Mouse (Mus musculus): ENCODE data around the gene Ppp1r27. TPM values are rescaled to one million over a fixed set of nuclear protein-coding genes. Genes with fewer than 3 reads are reported as not detected.

The Ppp1r27 gene
- polyA plus RNA-seq, 1 experiment from 2014 or later, result 0.50 TPM

GRCm38 (mm10) chr11:120580871-120581331 lies 30.0 kb upstream of the Ppp1r27 start:
- ATAC-seq (replicated peaks; ENCODE audit: insufficient number of reproducible peaks, insufficient read depth, low FRiP score, low read depth), result peak; percentile 66
- Histone ChIP-seq H3K4me3 (peak overlapping the region; percentile 71), H3K4me1 (replicated peaks) (peaks cover 26% of the 10 kb centered on the region), H3K9me3 (replicated peaks) (no peaks in the 10 kb centered on the region), H3K36me3 (peaks cover 41% of the 10 kb centered on the region), H3K4me2 (peak overlapping the region; percentile 93), H3K27ac (peak overlapping the region; percentile 91), H3K27me3 (no peaks in the 10 kb centered on the region), H3K9ac (peak overlapping the region; percentile 89)
- WGBS, result under 1% methylated on average over 43 of the region's 44 CpGs

GRCm38 (mm10) chr11:120580190-120580589 lies 29.3 kb upstream of the Ppp1r27 start:
- ATAC-seq (replicated peaks; ENCODE audit: insufficient number of reproducible peaks, insufficient read depth, low FRiP score, low read depth), result no peak
- Histone ChIP-seq H3K4me1 (replicated peaks) (peaks cover 26% of the 10 kb centered on the region), H3K36me3 (peaks cover 34% of the 10 kb centered on the region), H3K4me3 (peak overlapping the region; percentile 71), H3K9me3 (replicated peaks) (no peaks in the 10 kb centered on the region), H3K27ac (peak overlapping the region; percentile 91), H3K4me2 (peak overlapping the region; percentile 93), H3K27me3 (no peaks in the 10 kb centered on the region), H3K9ac (peak overlapping the region; percentile 89)
- WGBS, result 52% methylated on average over 7 of the region's 7 CpGs

GRCm38 (mm10) chr11:120579316-120580107 lies 28.6 kb upstream of the Ppp1r27 start:
- Histone ChIP-seq H3K4me1 (replicated peaks) (peaks cover 29% of the 10 kb centered on the region), H3K36me3 (peaks cover 30% of the 10 kb centered on the region), H3K27me3 (no peaks in the 10 kb centered on the region), H3K4me2 (peak overlapping the region; percentile 93), H3K27ac (peak overlapping the region; percentile 91; the same call in 1 of the 2 replicates), H3K9me3 (replicated peaks) (no peaks in the 10 kb centered on the region), H3K4me3 (peak overlapping the region; percentile 71), H3K9ac (peak overlapping the region; percentile 89; the same call in 1 of the 2 replicates)
- no peak for ATAC-seq (replicated peaks; ENCODE audit: insufficient number of reproducible peaks, insufficient read depth, low FRiP score, low read depth)
- 42% methylated on average over 15 of the region's 15 CpGs for WGBS

DNA sequence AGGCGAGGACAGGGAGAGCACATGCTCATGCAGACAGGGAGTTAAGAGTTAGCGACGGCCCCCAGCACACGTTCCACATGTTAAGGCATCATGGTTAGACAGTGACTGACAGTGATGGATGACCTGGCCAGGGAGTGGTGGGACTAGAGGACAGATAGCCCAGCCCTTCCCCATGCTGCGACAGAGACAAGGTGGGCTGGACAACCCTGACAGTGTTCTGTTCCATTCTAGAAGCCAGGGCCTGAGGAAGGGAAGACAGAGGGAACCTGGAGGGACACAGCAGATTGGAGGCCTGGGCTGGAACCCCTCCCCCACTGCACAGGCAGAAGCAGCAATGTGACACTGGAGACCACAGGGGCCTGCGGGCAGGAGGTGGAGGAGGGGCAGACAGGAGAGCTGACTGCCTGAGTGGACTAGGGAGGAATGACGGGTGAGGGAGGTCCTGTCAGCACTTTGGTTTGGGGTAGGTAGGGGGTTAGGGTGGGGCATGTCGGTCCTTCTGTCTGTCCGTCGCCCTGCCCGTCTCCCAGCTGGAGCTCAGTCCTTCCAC lies 27.8 kb upstream of the Ppp1r27 start:
- Histone ChIP-seq H3K36me3 (peaks cover 27% of the 10 kb centered on the region), H3K4me3 (no peak overlapping the region), H3K27me3 (no peaks in the 10 kb centered on the region), H3K4me2 (0 out of 2 replicates have a peak overlapping the region, but pooled peaks have one; percentile 93), H3K4me1 (replicated peaks) (peaks cover 34% of the 10 kb centered on the region), H3K27ac (no peak overlapping the region), H3K9ac (no peak overlapping the region), H3K9me3 (replicated peaks) (no peaks in the 10 kb centered on the region)
- no peak for ATAC-seq (replicated peaks; ENCODE audit: insufficient number of reproducible peaks, insufficient read depth, low FRiP score, low read depth)
- WGBS, result 61% methylated on average over 11 of the region's 11 CpGs

DNA sequence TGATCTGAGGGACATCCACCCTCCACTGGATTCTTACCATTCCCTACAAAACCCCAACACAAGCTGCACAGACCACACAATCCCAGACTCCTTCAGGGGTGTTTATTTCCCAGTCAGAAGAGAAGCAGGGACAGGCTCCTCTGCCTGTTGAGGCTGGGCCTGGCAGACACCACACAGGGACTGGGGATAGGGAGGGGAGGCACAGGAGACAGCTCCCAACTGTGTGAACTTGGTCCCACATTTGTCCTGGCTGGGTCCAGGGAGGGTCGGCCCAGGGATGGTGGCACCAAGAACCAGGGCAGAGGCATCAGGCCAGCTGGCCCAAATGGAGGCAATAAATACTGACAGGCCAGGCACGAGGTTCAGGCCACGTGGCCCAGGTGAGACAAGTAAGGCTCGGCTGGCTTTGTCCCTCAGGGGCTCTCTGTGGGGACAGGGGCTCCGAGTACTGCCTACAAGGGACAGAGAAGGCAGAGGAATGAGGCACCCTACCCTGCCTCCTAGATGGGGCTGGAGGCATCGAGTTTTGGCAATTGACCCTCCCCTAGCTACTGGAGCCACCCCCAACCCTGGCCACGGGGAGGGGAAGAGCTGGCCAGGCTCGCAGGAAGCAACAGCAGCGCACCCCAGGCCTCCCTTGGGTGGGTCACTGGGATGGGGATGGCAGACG lies 27.2 kb upstream of the Ppp1r27 start:
- peaks cover 34% of the 10 kb centered on the region for H3K4me1 ChIP-seq (replicated peaks)
- WGBS, result 82% methylated on average over 10 of the region's 10 CpGs
- no peaks in the 10 kb centered on the region for H3K27me3 ChIP-seq
- no peak overlapping the region for H3K27ac ChIP-seq
- ATAC-seq (replicated peaks; ENCODE audit: insufficient number of reproducible peaks, insufficient read depth, low FRiP score, low read depth), result no peak
- H3K9me3 ChIP-seq (replicated peaks), result no peaks in the 10 kb centered on the region
- no peak overlapping the region for H3K9ac ChIP-seq
- no peak overlapping the region for H3K4me3 ChIP-seq
- no peak overlapping the region for H3K4me2 ChIP-seq
- H3K36me3 ChIP-seq, result peaks cover 26% of the 10 kb centered on the region

DNA sequence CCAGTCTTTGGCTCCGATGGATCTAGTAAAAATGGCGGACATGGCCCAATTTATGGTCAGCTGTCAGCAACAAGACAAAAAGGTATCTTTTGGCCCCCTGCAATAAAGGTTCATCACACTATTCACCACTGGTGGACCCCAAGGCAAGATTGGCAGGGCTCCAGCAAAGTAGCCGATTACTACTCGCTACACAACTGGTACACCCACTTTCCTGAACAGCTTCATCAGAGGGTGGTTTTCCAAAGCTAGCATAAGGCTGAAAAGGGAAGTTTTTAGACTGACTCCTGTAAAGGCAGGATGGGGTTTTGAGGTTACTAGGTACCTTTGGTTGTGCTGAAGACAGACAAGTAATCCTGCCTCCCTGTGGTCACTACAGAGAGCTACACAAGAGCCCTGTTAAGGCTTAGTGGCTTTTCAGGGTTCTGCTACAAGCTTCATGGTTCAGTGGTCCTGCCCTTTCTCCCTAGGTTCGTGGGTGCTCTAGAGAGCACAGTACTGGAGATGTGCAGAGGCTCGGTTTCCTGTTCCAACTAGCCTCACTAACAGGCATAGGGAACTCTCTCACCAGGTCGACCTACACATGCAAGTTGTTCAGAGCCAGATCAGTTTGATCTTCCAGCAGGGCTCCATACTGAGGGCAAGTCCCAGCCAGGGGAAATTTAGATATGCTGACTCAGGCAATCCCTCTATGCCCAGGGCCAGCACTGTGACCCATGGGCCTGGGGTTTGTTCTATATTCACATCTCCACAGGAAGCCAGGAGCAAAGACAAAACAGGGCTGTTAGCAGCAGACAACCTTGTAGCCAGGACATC lies 26.5 kb upstream of the Ppp1r27 start:
- H3K4me3 ChIP-seq, result no peak overlapping the region
- no peak overlapping the region for H3K27ac ChIP-seq
- H3K9me3 ChIP-seq (replicated peaks), result no peaks in the 10 kb centered on the region
- H3K4me1 ChIP-seq (replicated peaks), result peaks cover 34% of the 10 kb centered on the region
- 81% methylated on average over 7 of the region's 7 CpGs for WGBS
- H3K36me3 ChIP-seq, result peaks cover 26% of the 10 kb centered on the region
- H3K27me3 ChIP-seq, result no peaks in the 10 kb centered on the region
- H3K4me2 ChIP-seq, result no peak overlapping the region
- no peak for ATAC-seq (replicated peaks; ENCODE audit: insufficient number of reproducible peaks, insufficient read depth, low FRiP score, low read depth)
- H3K9ac ChIP-seq, result no peak overlapping the region

DNA sequence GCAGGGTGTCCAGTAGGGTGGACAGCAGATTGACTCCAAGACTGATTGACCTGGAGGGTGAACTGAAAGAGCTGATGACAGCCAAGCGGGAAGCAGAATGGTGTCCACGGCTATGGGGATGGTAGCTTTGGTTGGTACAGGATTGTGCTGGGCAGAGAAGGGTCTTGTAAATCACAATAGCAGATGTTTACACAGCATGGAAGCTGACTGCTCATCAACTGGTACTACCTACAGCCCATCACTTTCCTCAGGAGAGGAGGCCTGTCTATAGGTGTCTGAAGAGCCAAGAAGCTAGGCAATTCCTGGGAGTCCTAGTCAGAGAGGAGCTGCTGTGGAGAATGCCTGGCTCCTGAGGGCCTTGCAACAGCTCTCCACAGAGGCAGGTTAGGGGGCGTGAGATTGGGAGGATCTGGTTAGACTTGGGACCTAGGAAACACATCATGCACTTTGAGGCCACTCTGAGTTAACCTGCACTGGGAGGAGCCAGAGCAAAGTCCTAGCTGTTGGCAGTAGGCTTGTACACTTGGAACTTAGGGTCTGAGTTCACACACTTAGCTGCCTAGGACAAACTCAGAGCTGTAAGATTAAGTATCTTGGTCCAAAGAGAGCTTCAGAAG lies 25.5 kb upstream of the Ppp1r27 start:
- Histone ChIP-seq H3K36me3 (peaks cover 26% of the 10 kb centered on the region), H3K27me3 (no peaks in the 10 kb centered on the region), H3K4me2 (no peak overlapping the region), H3K9ac (no peak overlapping the region), H3K27ac (no peak overlapping the region), H3K4me3 (no peak overlapping the region), H3K4me1 (replicated peaks) (peaks cover 31% of the 10 kb centered on the region), H3K9me3 (replicated peaks) (no peaks in the 10 kb centered on the region)
- ATAC-seq (replicated peaks; ENCODE audit: insufficient number of reproducible peaks, insufficient read depth, low FRiP score, low read depth), result no peak
- 68% methylated on average over 3 of the region's 3 CpGs for WGBS

DNA sequence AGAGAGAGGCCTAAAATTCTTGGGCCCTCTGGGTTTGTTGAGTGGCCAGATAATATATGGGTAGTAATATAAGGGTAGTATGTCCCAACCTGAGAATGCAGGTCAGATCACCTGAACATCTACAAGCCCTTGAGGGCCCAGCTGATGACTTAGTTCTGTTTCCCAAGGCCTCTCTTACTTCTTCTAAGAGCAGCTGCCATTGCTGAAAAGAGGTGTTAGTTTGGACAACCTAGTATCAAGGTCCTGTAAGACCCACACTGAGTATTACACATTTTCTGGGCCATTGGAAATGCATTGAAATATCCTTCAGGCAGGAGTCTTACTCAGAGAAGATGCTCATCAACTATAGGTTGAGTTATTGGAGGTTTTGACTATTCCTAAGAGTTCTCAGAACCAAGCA lies 25.0 kb upstream of the Ppp1r27 start:
- Histone ChIP-seq H3K4me3 (no peak overlapping the region), H3K9ac (no peak overlapping the region), H3K27ac (no peak overlapping the region), H3K4me2 (no peak overlapping the region), H3K36me3 (peaks cover 31% of the 10 kb centered on the region), H3K4me1 (replicated peaks) (peaks cover 36% of the 10 kb centered on the region), H3K27me3 (no peaks in the 10 kb centered on the region), H3K9me3 (replicated peaks) (no peaks in the 10 kb centered on the region)
- no peak for ATAC-seq (replicated peaks; ENCODE audit: insufficient number of reproducible peaks, insufficient read depth, low FRiP score, low read depth)

DNA sequence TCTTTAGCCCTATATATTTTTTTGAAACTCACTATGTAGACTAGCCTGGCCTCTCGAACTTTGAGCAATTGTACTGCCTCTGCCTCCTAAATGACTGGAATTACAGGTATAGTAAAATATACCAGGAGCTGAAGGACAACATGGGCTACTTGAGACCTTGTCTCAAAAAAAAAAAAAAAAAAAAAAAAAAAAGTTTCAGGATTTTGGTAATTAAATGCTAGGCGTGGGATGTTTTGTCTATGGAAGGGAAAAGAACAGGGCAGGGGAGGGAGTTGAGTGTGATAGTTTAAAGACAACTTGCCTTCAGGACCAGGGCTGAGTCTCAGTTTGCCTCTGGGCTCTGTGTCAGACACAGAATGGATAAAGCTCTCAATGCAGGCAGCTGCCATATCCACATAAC lies 24.1 kb upstream of the Ppp1r27 start:
- no peak for ATAC-seq (replicated peaks; ENCODE audit: insufficient number of reproducible peaks, insufficient read depth, low FRiP score, low read depth)
- Histone ChIP-seq H3K9ac (0 out of 2 replicates have a peak overlapping the region, but pooled peaks have one; percentile 79), H3K4me1 (replicated peaks) (peaks cover 35% of the 10 kb centered on the region), H3K27ac (peak overlapping the region; percentile 96; the same call in 1 of the 2 replicates), H3K4me2 (no peak overlapping the region), H3K36me3 (peaks cover 39% of the 10 kb centered on the region), H3K4me3 (no peak overlapping the region), H3K27me3 (no peaks in the 10 kb centered on the region), H3K9me3 (replicated peaks) (no peaks in the 10 kb centered on the region)
- WGBS, result 78% methylated on average over 2 of the region's 2 CpGs

DNA sequence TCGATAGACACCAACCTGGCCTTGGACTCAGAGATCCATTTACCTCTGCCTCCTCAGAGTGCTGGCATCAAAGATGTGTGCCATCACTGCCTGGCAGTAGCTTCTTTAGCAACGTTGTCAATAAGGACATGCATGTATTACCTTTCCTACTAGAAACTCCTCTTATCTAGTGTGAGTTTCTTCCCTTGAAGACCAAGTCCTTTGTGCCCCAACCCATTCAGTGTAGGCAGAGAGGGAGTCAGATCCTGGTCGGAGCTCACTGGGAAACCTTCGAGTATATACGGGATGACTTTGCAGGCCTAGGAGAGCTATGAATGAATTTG lies 23.3 kb upstream of the Ppp1r27 start:
- no peak for ATAC-seq (replicated peaks; ENCODE audit: insufficient number of reproducible peaks, insufficient read depth, low FRiP score, low read depth)
- Histone ChIP-seq H3K27ac (peak overlapping the region; percentile 96), H3K9me3 (replicated peaks) (no peaks in the 10 kb centered on the region), H3K4me1 (replicated peaks) (peaks cover 27% of the 10 kb centered on the region), H3K4me2 (peak overlapping the region; percentile 83), H3K27me3 (no peaks in the 10 kb centered on the region), H3K4me3 (peak overlapping the region; percentile 93), H3K36me3 (peaks cover 42% of the 10 kb centered on the region), H3K9ac (peak overlapping the region; percentile 79; the same call in 1 of the 2 replicates)
- WGBS, result 20% methylated on average over 5 of the region's 5 CpGs
